Mouse (Mus musculus) layer of hippocampus, adult 2 months (tissue): ENCODE measurements around the gene Wipf3. TPM values are rescaled to one million over a fixed set of nuclear protein-coding genes. Genes with fewer than 3 reads are reported as not detected.

ENCODE experiments used
- DNase-seq, 2 experiments: peaks; one replicate each; pipeline ENCODE4 v3.0.0; 2022; ENCODE audit warnings: low spot score in 2 of 2
- H3K27ac ChIP-seq: fragments of 200-600 bp; 2 replicates; pipeline ENCODE4 v1.8.1; 2022
- H3K4me3 ChIP-seq: fragments of 200-600 bp; 2 replicates; pipeline ENCODE4 v1.8.1; 2022; ENCODE audit warnings: mild to moderate bottlenecking
- CTCF ChIP-seq: fragments of 200-600 bp; conservative IDR thresholded peaks from 2 replicates; pipeline ENCODE4 v1.8.1; 2022; ENCODE audit warnings: antibody characterized with exemption, mild to moderate bottlenecking, moderate library complexity
- total RNA-seq, 2 experiments: library from RNA; stranded (reverse); gene quantifications; 2 replicates each; pipeline ENCODE4 v1.2.3; 2021

The Wipf3 gene
- total RNA-seq, 2 experiments from 2014 or later: 399 to 401 TPM

GRCm38 (mm10) chr6:54496214-54496613 is 66.8 kb downstream of the Wipf3 start:
- no peak overlapping the region for H3K4me3 ChIP-seq
- no peak for TF ChIP-seq CTCF
- no peak for DNase-seq
- no peak overlapping the region for H3K27ac ChIP-seq

DNA sequence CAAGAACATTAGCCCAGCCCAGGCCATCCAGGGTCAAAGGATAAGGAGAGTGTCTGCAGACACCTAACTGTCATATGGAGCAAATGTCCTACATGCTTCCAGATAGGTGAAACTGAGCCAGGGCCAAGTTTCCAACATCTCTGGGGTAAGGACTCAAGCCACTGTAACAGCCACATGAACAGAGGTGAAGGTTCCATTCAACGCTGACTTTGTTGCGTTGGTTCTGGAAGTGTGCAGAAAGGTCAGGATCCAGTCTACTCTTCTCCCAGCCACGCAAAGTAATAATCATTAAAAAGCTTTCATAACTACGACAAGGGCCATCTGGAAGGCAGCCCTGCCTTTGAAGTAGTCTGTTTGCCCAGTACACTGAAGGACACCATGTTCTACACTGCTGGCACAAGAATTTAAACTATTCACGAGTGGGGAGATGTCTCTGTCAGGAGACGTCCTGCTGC is 73.3 kb downstream of the Wipf3 start:
- Histone ChIP-seq H3K4me3 (no peak overlapping the region), H3K27ac (peak overlapping the region; percentile 51; the same call in 1 of the 2 replicates)
- no peak for TF ChIP-seq CTCF
- no peak for DNase-seq

DNA sequence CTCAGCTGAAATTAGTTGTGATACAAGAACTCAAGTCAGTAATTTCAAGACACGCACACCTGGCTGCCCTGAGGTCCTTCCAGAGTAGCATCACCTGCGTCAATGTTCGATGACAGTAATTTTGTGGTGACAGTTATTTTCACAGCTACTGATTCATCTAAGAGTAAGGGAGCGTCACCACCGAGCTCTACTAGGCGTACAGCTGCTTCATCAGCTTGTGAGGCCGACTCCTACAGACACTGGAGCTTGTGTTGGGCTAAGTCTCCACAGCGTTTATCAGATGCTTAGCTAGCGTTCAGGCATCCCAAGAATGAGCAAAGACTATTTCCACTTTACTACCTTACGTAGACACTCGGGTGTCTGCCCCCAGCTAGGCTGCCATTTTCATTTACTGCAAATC is 76.9 kb downstream of the Wipf3 start:
- Histone ChIP-seq H3K4me3 (no peak overlapping the region), H3K27ac (peak overlapping the region; percentile 55; the same call in 1 of the 2 replicates)
- no peak for TF ChIP-seq CTCF
- no peak for DNase-seq

DNA sequence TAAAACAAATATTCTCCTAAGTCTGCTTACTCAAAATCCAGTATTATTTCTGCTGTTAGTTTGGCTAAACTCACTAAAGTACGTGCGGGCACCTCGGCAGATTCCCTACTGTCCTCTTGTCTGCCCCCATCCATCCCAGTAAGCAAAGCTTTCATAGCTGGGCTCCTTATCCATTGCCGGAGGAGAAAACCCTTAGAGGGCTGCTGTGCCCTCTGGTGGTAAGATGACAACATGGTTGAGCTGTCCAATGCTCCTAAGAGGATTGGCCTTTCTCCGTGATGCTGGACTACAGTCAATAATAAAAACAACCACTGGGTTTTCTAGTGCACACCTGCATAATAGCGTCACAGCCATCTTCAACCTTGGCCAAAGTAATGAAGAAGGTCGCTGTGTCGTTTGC is 77.6 kb downstream of the Wipf3 start:
- peak overlapping the region; percentile 55; the same call in 1 of the 2 replicates for H3K27ac ChIP-seq
- TF ChIP-seq CTCF: peak; percentile 91

DNA sequence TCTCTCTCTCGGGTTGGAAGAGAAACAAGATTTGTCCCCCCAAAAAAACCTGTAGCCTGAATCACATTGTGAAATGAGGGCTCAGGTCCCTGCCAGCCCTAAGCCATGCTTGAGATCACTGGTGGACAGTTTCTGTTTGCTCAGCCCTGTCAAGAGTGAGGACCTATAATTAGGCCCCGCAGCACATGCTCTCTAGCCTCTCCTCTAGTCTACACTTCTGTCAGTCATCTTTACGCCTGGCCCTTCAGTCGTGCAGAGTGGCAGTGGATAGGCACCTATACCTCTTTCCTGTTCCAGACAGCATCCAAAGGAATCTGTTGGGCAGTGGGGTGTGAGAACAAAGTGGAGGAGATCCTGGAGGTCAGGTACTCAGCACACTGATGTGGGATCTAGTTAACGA is 78.4 kb downstream of the Wipf3 start:
- H3K27ac ChIP-seq: no peak overlapping the region
- TF ChIP-seq CTCF: no peak
- no peak for DNase-seq
- H3K4me3 ChIP-seq: no peak overlapping the region

More for the DNA sequence above, 77.6 kb downstream of the Wipf3 start:
- no peak overlapping the region for H3K4me3 ChIP-seq
- peak; percentile 49 to 53 for DNase-seq

DNA sequence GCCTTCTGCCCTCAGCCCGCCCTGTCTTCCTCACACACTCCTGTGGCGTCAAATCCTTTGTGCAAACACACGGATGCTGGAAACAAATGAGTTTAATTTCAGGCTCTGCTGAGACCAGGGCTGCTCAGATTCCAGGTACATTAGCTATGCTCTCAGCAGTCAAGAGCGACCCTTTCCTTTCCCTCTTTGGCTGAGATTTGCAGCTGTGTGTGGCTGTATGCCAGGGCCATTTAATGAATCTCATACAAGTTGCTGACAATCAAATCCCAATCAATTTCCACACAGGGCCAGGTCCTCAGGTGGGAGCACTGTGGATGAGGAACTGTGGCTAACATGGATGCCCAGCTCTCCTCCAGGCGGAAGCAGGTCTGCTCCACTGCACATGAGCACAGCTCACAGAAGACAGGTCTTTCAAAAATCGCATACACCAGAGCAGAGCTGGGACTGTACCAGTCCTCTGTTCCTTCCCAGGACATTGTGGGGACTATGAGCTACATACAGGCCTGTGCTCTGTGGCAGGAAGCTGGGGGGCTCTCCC is 78.9 kb downstream of the Wipf3 start:
- TF ChIP-seq CTCF: no peak
- Histone ChIP-seq H3K4me3 (no peak overlapping the region), H3K27ac (peak overlapping the region; percentile 46)
- no peak for DNase-seq

DNA sequence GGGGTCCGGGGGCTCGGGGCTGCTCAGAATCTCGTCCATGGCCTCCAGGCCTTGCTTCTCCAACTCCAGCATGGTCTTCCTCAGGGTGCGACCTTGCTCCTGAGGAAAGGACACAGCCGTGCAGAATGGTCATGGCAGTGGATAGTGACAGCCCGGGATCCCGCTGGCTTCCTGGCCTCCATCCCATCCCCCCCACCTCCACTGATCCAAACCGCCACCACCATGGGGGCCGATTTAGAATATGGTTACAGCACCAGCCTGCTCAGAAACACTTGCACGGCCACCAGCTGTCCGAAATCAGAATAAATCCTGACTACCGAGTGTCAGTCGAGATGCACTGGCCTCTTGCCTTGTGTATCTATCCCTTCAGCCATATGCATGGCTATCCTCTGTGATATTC is 79.9 kb downstream of the Wipf3 start:
- Histone ChIP-seq H3K4me3 (no peak overlapping the region), H3K27ac (peak overlapping the region; percentile 46; the same call in 1 of the 2 replicates)
- DNase-seq: no peak
- no peak for TF ChIP-seq CTCF

DNA sequence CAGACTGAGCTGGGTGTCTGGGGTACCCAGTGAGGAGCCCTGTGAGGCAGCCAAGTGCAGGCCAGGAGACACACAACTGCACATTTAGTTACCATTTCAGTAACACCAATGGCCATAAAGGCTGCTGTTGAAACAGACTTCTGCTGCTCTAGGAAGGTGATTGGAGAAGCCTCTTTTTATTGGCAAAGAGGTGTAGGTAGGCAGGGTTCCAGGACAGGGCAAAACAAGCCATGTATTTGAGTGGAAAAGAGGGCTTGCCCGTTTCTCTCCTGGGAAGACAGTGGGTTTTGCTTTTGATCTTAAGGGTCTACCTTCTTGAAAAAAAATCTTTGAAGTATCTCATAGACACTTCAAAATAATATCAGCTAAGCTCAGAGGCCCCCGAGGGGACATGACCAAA is 82.9 kb downstream of the Wipf3 start:
- no peak for DNase-seq
- no peak for TF ChIP-seq CTCF
- Histone ChIP-seq H3K4me3 (no peak overlapping the region), H3K27ac (no peak overlapping the region)

GRCm38 (mm10) chr6:54516512-54517134 is 87.2 kb downstream of the Wipf3 start:
- DNase-seq: no peak
- TF ChIP-seq CTCF: no peak
- H3K27ac ChIP-seq: no peak overlapping the region
- H3K4me3 ChIP-seq: no peak overlapping the region

DNA sequence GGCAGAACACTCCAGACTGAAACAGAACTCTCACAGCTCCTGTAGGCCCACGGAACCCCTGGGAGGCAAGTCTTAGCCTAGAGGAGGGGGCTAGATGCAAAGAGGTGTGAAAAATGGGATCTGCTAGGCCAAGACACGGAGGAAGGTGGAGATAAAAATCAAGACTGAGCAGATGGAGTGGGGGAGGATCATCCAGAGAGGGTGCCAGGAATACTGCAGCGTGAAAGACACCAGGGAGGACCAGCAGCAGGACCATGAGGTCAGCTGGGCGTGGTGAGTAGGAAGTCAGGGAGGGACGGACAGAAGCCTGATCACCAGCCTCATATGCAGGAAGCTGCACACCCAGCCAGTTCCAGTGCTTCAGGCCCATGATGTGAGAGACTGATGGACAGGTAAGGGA is 89.4 kb downstream of the Wipf3 start:
- no peak overlapping the region for H3K4me3 ChIP-seq
- DNase-seq: no peak
- no peak overlapping the region for H3K27ac ChIP-seq
- TF ChIP-seq CTCF: no peak

DNA sequence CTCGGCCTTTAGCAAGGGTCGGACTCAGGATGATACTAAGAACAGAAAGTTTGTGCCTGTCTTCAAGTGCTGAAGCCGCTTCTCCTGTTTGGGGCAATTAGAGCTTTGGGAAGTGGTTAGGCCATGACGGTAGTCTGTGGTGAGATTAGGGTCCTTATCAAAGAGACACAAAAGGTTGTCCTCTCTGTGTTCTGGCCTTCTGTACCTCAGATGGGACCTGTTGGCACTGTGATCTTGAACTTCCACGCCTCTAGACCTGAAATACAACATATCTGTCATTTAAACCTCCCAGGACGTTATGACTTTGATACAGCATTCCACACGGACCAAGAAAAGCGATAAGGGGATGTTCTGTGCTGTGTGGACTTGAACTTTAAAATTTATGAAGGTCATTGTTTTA is 99.3 kb downstream of the Wipf3 start:
- no peak for DNase-seq
- no peak for TF ChIP-seq CTCF

GRCm38 (mm10) chr6:54530182-54530581 is 100.8 kb downstream of the Wipf3 start:
- Histone ChIP-seq H3K4me3 (no peak overlapping the region), H3K27ac (no peak overlapping the region)
- no peak for TF ChIP-seq CTCF
- no peak for DNase-seq

More for the DNA sequence above, 99.3 kb downstream of the Wipf3 start:
- H3K4me3 ChIP-seq: no peak overlapping the region
- H3K27ac ChIP-seq: no peak overlapping the region

DNA sequence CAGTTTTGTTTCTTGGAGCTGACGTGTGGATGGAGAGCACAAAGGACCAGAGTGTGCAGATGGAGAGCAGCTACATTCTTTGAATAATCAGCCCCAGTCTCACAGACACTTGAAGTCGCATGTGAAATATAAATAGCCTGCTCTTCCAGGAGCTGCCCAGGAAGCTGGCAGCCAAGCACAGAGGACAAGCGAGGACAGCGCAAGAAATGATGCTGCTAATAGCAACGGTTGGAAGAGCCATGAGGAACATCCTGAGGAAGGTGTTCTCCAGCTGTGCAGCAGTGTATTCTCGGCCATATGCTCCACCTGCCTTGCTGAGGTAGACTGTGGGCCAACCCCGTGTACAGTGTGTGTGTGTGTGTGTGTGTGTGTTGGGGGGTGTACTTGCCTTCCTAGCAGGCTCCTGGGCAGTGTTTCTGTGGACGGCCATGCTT is 101.7 kb downstream of the Wipf3 start:
- Histone ChIP-seq H3K4me3 (no peak overlapping the region), H3K27ac (no peak overlapping the region)
- no peak for TF ChIP-seq CTCF
- no peak for DNase-seq

DNA sequence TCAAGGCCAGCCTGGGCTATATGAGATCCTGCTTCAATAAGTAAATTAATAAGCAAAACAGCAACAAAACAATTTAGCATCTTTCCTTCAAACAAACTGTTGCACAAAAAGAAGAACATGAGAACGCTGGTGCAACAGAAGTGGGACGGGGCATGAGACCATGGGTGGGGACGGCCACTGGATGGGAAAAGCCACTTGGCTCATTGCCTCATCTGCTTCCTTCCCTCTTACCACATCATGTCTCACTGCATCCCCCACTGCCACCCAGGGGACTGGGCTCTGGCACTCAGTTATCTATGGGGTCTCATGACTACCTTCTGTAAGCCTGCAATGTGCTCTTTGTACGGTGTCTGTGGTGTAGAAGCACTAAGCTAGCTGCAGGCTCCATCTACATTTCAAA is 106.1 kb downstream of the Wipf3 start:
- no peak for TF ChIP-seq CTCF
- no peak for DNase-seq
- Histone ChIP-seq H3K4me3 (no peak overlapping the region), H3K27ac (no peak overlapping the region)
